Mouse (Mus musculus) embryonic facial prominence, embryonic 10.5 days (tissue): Measurements from ENCODE around the gene Ift22. TPM values are rescaled to one million over a fixed set of nuclear protein-coding genes. Genes with fewer than 3 reads are reported as not detected.

Experiments
- DNase-seq: peaks from one replicate; pipeline ENCODE4 v3.0.0-alpha.2; 2017; ENCODE audit warnings: low spot score
- H3K27ac ChIP-seq: fragments of 300-500 bp; sonication (generic); replicated peaks from 2 replicates; pipeline ENCODE4 v1.5.1; 2016; ENCODE audit warnings: mild to moderate bottlenecking
- H3K27me3 ChIP-seq: fragments of 300-500 bp; sonication (generic); replicated peaks from 2 replicates; pipeline ENCODE4 v1.6.1; 2016; ENCODE audit warnings: low read depth, mild to moderate bottlenecking; ENCODE audit not compliant: poor library complexity, severe bottlenecking
- H3K36me3 ChIP-seq: fragments of 300-500 bp; sonication (generic); replicated peaks from 2 replicates; pipeline ENCODE4 v1.6.1; 2016; ENCODE audit warnings: mild to moderate bottlenecking, moderate library complexity
- H3K4me1 ChIP-seq: fragments of 300-500 bp; sonication (generic); 2 replicates; pipeline ENCODE4 v1.6.1; 2016
- H3K4me3 ChIP-seq: fragments of 300-500 bp; sonication (generic); 2 replicates; pipeline ENCODE4 v1.5.1; 2016; ENCODE audit warnings: mild to moderate bottlenecking, moderate library complexity
- H3K9me3 ChIP-seq: fragments of 300-500 bp; sonication (generic); 2 replicates; pipeline ENCODE4 v1.6.1; 2016; ENCODE audit warnings: mild to moderate bottlenecking
- WGBS: fragments of 180-500 bp; shearing (Covaris S2); methylation state at CpG from one replicate; pipeline ENCODE4 v1.1.7; 2016; 5-methylcytosine and 5-hydroxymethylcytosine counted together
- polyA plus RNA-seq: library from polyadenylated mRNA; unstranded; fragments of >200 nt; fragmentation: Nextera tagmentation; extraction: Ambion mirVana; gene quantifications from 2 replicates; pipeline ENCODE4 v1.2.1, GENCODE M21; 2016

The Ift22 gene
- polyA plus RNA-seq, 1 experiment from 2014 or later: 77.9 TPM

GRCm38 (mm10) chr5:136957250-136957649 is 49.3 kb downstream of the Ift22 start:
- Histone ChIP-seq H3K4me1 (peaks cover 23% of the 10 kb centered on the region), H3K27me3 (no peaks in the 10 kb centered on the region), H3K9me3 (no peaks in the 10 kb centered on the region), H3K4me3 (no peak overlapping the region), H3K27ac (no peak overlapping the region), H3K36me3 (peaks cover 42% of the 10 kb centered on the region)
- WGBS: 97% methylated on average over 1 of the region's 1 CpGs
- DNase-seq: no peak

DNA sequence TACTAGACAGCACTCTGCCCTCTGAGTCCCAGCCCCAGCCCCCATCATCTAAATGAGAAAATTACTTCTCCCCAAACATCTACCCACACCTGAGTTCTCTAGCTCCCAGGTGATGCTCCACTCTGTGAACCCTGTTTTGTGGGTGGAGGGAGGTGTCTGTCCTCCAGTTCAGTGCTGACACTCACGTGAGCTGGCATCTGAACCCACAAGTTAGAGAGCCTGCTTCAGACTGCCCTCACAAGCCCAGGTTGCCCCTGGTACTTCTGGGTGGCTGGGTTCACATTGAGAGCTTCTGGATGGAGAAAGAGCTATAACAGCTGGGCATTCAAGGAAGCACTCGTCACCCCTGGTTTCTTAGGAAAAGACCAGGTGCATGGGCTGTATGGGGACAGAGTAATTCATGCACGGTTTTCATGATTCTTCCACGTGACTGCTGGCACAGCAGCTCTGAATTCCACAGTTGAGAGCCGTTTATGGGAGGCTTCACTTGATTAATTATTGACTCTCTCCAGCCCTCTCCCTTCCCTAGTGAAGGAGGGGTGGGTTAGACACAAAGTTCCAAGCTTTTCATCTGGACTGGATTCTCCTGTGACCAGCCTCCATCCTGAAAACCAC is 51.1 kb downstream of the Ift22 start:
- Histone ChIP-seq H3K27me3 (no peaks in the 10 kb centered on the region), H3K36me3 (peaks cover 54% of the 10 kb centered on the region), H3K9me3 (no peaks in the 10 kb centered on the region), H3K4me1 (peaks cover 25% of the 10 kb centered on the region), H3K4me3 (no peak overlapping the region), H3K27ac (no peak overlapping the region)
- 80% methylated on average over 5 of the region's 5 CpGs for WGBS
- DNase-seq: no peak

GRCm38 (mm10) chr5:136960053-136960452 is 52.1 kb downstream of the Ift22 start:
- Histone ChIP-seq H3K36me3 (peaks cover 64% of the 10 kb centered on the region), H3K27me3 (no peaks in the 10 kb centered on the region), H3K9me3 (no peaks in the 10 kb centered on the region), H3K27ac (no peak overlapping the region), H3K4me1 (peaks cover 18% of the 10 kb centered on the region), H3K4me3 (no peak overlapping the region)
- DNase-seq: no peak
- WGBS: 94% methylated on average over 6 of the region's 6 CpGs

- 25% methylated on average over 5 of the region's 5 CpGs for WGBS
- peak overlapping the region; percentile 93 for H3K27ac ChIP-seq
- no peaks in the 10 kb centered on the region for H3K27me3 ChIP-seq
- peaks cover 25% of the 10 kb centered on the region for H3K4me1 ChIP-seq
- no peaks in the 10 kb centered on the region for H3K9me3 ChIP-seq
- no peak for DNase-seq
- H3K4me3 ChIP-seq: peak overlapping the region; percentile 78
- H3K36me3 ChIP-seq: peaks cover 67% of the 10 kb centered on the region
Measured at GRCm38 (mm10) chr5:136961334-136961982, 53.5 kb downstream of the Ift22 start.

DNA sequence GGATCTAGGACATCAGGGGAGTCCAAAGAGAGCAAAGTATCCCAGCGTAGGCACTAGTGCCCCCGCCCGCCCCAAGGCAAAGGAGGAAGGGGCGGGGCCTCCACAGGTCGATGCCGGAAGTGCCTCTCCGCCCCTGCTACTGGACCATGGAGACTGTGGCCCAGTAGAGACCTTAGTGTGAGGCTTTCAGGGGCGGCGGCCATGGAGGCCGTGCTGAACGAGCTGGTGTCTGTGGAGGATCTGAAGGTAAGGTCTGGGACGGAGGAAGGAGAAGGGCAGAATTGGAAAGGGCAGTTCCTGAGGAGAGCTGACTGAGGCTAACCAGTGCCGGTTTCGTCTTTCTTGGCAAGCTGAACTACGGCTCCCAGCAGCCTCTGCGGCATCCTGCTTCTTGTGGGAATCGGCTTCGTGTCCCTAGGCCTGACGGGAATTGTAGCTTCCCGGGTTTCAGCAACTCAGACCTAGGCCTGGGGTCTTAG is 54.1 kb downstream of the Ift22 start:
- peak overlapping the region; percentile 78 for H3K4me3 ChIP-seq
- H3K36me3 ChIP-seq: peaks cover 67% of the 10 kb centered on the region
- peak overlapping the region; percentile 93 for H3K27ac ChIP-seq
- peaks cover 30% of the 10 kb centered on the region for H3K4me1 ChIP-seq
- under 1% methylated on average over 20 of the region's 20 CpGs for WGBS
- peak; percentile 91 for DNase-seq
- H3K9me3 ChIP-seq: no peaks in the 10 kb centered on the region
- H3K27me3 ChIP-seq: no peaks in the 10 kb centered on the region

DNA sequence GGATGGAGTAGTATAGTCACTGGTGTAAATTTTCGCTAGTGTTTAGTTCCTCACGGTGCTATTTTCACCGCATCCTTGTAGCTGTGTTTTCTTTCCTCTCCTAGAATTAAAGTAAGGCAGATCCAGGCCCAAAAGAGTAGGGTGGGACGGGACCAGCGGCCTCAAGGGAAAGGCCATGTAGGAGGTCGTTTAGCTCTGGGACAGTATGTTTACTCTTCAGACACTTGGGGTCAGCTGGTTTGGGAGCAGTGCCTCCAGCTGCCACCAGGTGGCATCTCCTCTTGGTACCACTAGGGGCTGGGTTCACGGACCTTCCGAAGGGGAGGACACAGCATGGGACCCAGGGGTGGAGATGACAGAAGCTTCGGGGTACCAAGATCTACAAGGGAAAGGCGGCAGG is 54.6 kb downstream of the Ift22 start:
- Histone ChIP-seq H3K36me3 (peaks cover 67% of the 10 kb centered on the region), H3K4me3 (peak overlapping the region; percentile 78), H3K27ac (peak overlapping the region; percentile 93), H3K27me3 (no peaks in the 10 kb centered on the region), H3K9me3 (no peaks in the 10 kb centered on the region), H3K4me1 (peaks cover 30% of the 10 kb centered on the region)
- WGBS: 3% methylated on average over 10 of the region's 10 CpGs
- peak; percentile 85 for DNase-seq

- no peak for DNase-seq
- 77% methylated on average over 8 of the region's 8 CpGs for WGBS
- H3K4me1 ChIP-seq: peaks cover 30% of the 10 kb centered on the region
- H3K9me3 ChIP-seq: no peaks in the 10 kb centered on the region
- H3K27me3 ChIP-seq: no peaks in the 10 kb centered on the region
- H3K4me3 ChIP-seq: peak overlapping the region; percentile 78
- H3K36me3 ChIP-seq: peaks cover 68% of the 10 kb centered on the region
- peak overlapping the region; percentile 93; the same call in 1 of the 2 replicates for H3K27ac ChIP-seq
Measured at GRCm38 (mm10) chr5:136962966-136963540, 55.1 kb downstream of the Ift22 start.

Other genes starting within 250 kb of the Ift22 start
- not detected in 2 replicates for gene Myl10, start 215.0 kb upstream of the Ift22 start, polyA plus RNA-seq
- gene Col26a1, start 24.9 kb upstream of the Ift22 start, polyA plus RNA-seq: 103 and 118 TPM in 2 replicates
- 267 and 272 TPM in 2 replicates for gene Fis1, start 45.1 kb downstream of the Ift22 start, polyA plus RNA-seq
- gene Cldn15, start 58.5 kb downstream of the Ift22 start, polyA plus RNA-seq: 0.10 and 0.29 TPM in 2 replicates
- 42.6 and 44.6 TPM in 2 replicates for gene Plod3, start 78.9 kb downstream of the Ift22 start, polyA plus RNA-seq
- gene Znhit1, start 79.9 kb downstream of the Ift22 start, polyA plus RNA-seq: 106 and 117 TPM in 2 replicates
- gene Vgf, start 118.2 kb downstream of the Ift22 start, polyA plus RNA-seq: 0.39 and 0.40 TPM in 2 replicates
- 177 and 178 TPM in 2 replicates for gene Ap1s1, start 138.0 kb downstream of the Ift22 start, polyA plus RNA-seq
- gene Serpine1, start 164.1 kb downstream of the Ift22 start, polyA plus RNA-seq: 0.12 TPM in 1 of 2 replicates, not detected in the other
- 3.7 and 3.8 TPM in 2 replicates for gene Trim56, start 208.1 kb downstream of the Ift22 start, polyA plus RNA-seq
- not detected in 2 replicates for gene Muc3, start 241.2 kb downstream of the Ift22 start, polyA plus RNA-seq